Mouse (Mus musculus) spleen, adult 2 months (tissue): ENCODE data around the gene Rnft1. TPM values are rescaled to one million over a fixed set of nuclear protein-coding genes. Genes with fewer than 3 reads are reported as not detected.
A peak's percentile ranks its signal among the peaks of the same experiment; 100 is the strongest.
"Not testable (repeated sequence)": the region's sequence is repeated elsewhere in the genome, so short reads cannot be mapped to it uniquely, and the experiment has no call there.

Experiments used
- DNase-seq, 2 experiments: peaks; one replicate each; pipeline versions ENCODE4 v3.0.0 to v3.0.0-alpha.2; 2012 to 2021; ENCODE audit warnings: low spot score in 2 of 2, low read depth in 1 of 2
- H3K27ac ChIP-seq: fragments of 200-500 bp; 2 replicates; pipeline ENCODE4 v1.5.1; 2012; ENCODE audit warnings: low read length, inconsistent platforms; ENCODE audit not compliant: insufficient read depth
- H3K27me3 ChIP-seq: fragments of 200-500 bp; 2 replicates; pipeline ENCODE4 v1.6.1; 2012; ENCODE audit warnings: mild to moderate bottlenecking, moderate library complexity, low read length, inconsistent platforms; ENCODE audit not compliant: control insufficient read depth, insufficient read depth
- H3K36me3 ChIP-seq: fragments of 200-500 bp; 2 replicates; pipeline ENCODE4 v1.6.1; 2012; ENCODE audit warnings: mild to moderate bottlenecking, low read length, inconsistent platforms; ENCODE audit not compliant: control insufficient read depth, insufficient read depth
- H3K4me1 ChIP-seq: fragments of 200-500 bp; 2 replicates; pipeline ENCODE4 v1.6.1; 2011; ENCODE audit warnings: inconsistent platforms; ENCODE audit not compliant: control insufficient read depth, insufficient read depth, insufficient read length
- H3K4me3 ChIP-seq: fragments of 200-500 bp; 2 replicates; pipeline ENCODE4 v1.5.1; 2011; ENCODE audit warnings: mild to moderate bottlenecking, inconsistent platforms; ENCODE audit not compliant: insufficient read depth, insufficient read length; ENCODE audit errors: extremely low read depth
- CTCF ChIP-seq: fragments of 200-500 bp; IDR thresholded peaks from 2 replicates; pipeline ENCODE4 v1.5.1; 2011; ENCODE audit warnings: mild to moderate bottlenecking, inconsistent platforms; ENCODE audit not compliant: insufficient read depth, insufficient read length, insufficient replicate concordance; ENCODE audit errors: extremely low read depth
- POLR2A ChIP-seq: fragments of 200-500 bp; IDR thresholded peaks from 2 replicates; pipeline ENCODE4 v1.6.1; 2011; ENCODE audit warnings: low read depth, low read length, inconsistent platforms
- WGBS: fragments of 180-500 bp; shearing (Covaris S2); methylation state at CpG from one replicate; pipeline ENCODE4 v1.1.7; 2018; 5-methylcytosine and 5-hydroxymethylcytosine counted together
- polyA plus RNA-seq: library from polyadenylated mRNA; depleted of rRNA; stranded (reverse); fragments of >200 nt; gene quantifications from 2 replicates; pipeline ENCODE4 v1.2.3, GENCODE M21; 2012

Gene Rnft1
- polyA plus RNA-seq, 1 experiment: 2.9 TPM

GRCm38 (mm10) chr11:86507991-86508390 lies 23.5 kb downstream of the Rnft1 start:
- WGBS: 83% methylated on average over 2 of the region's 2 CpGs
- H3K36me3 ChIP-seq: peaks cover 31% of the 10 kb centered on the region

GRCm38 (mm10) chr11:86516620-86517019 lies 32.2 kb downstream of the Rnft1 start:
- no peak for DNase-seq
- Histone ChIP-seq H3K27ac (no peak overlapping the region), H3K4me3 (no peak overlapping the region), H3K36me3 (peaks cover 35% of the 10 kb centered on the region), H3K27me3 (no peaks in the 10 kb centered on the region), H3K4me1 (no peaks in the 10 kb centered on the region)
- TF ChIP-seq CTCF (no peak), POLR2A (no peak)
- WGBS: 91% methylated on average over 3 of the region's 3 CpGs

More at GRCm38 (mm10) chr11:86507991-86508390, 23.5 kb downstream of the Rnft1 start:
- DNase-seq: no peak
- no peaks in the 10 kb centered on the region for H3K4me1 ChIP-seq
- H3K27me3 ChIP-seq: no peaks in the 10 kb centered on the region
- TF ChIP-seq POLR2A (no peak), CTCF (no peak)
- H3K27ac ChIP-seq: no peak overlapping the region
- H3K4me3 ChIP-seq: no peak overlapping the region

GRCm38 (mm10) chr11:86517229-86517628 lies 32.8 kb downstream of the Rnft1 start:
- TF ChIP-seq POLR2A (no peak), CTCF (no peak)
- H3K27me3 ChIP-seq: no peaks in the 10 kb centered on the region
- no peak overlapping the region for H3K27ac ChIP-seq
- H3K4me3 ChIP-seq: no peak overlapping the region
- peaks cover 34% of the 10 kb centered on the region for H3K36me3 ChIP-seq
- DNase-seq: no peak
- WGBS: 97% methylated on average over 3 of the region's 3 CpGs
- no peaks in the 10 kb centered on the region for H3K4me1 ChIP-seq

- DNase-seq: no peak
- Histone ChIP-seq H3K4me3 (no peak overlapping the region), H3K27me3 (no peaks in the 10 kb centered on the region), H3K4me1 (no peaks in the 10 kb centered on the region), H3K36me3 (peaks cover 27% of the 10 kb centered on the region), H3K27ac (no peak overlapping the region)
- 78% methylated on average over 7 of the region's 7 CpGs for WGBS
- TF ChIP-seq CTCF (no peak), POLR2A (no peak)
Measured at GRCm38 (mm10) chr11:86519751-86520150, 35.3 kb downstream of the Rnft1 start.

GRCm38 (mm10) chr11:86527528-86527927 lies 43.1 kb downstream of the Rnft1 start:
- no peak for DNase-seq
- Histone ChIP-seq H3K4me3 (no peak overlapping the region), H3K4me1 (no peaks in the 10 kb centered on the region), H3K36me3 (peaks cover 18% of the 10 kb centered on the region), H3K27ac (no peak overlapping the region), H3K27me3 (no peaks in the 10 kb centered on the region)
- TF ChIP-seq POLR2A (no peak), CTCF (no peak)
- WGBS: 92% methylated on average over 4 of the region's 4 CpGs

GRCm38 (mm10) chr11:86532834-86533233 lies 48.4 kb downstream of the Rnft1 start:
- DNase-seq: peak in 1 of 2 experiments; percentile 21
- Histone ChIP-seq H3K4me3 (no peak overlapping the region), H3K36me3 (peaks cover 13% of the 10 kb centered on the region), H3K4me1 (no peaks in the 10 kb centered on the region), H3K27me3 (no peaks in the 10 kb centered on the region), H3K27ac (no peak overlapping the region)
- TF ChIP-seq CTCF (0 out of 2 replicates have a peak, but pooled peaks have one; percentile 14), POLR2A (no peak)
- WGBS: 84% methylated on average over 1 of the region's 1 CpGs

GRCm38 (mm10) chr11:86533302-86533701 lies 48.8 kb downstream of the Rnft1 start:
- not testable (repeated sequence) for H3K27me3 ChIP-seq, H3K4me3 ChIP-seq, DNase-seq, H3K27ac ChIP-seq, H3K4me1 ChIP-seq
- WGBS: 85% methylated on average over 6 of the region's 6 CpGs
- peaks cover 12% of the 10 kb centered on the region for H3K36me3 ChIP-seq
